Mouse (Mus musculus) CH12.LX (cell line): Measurements from ENCODE around the gene Vamp2. TPM values are rescaled to one million over a fixed set of nuclear protein-coding genes. Genes with fewer than 3 reads are reported as not detected.

Experiments used
- DNase-seq: peaks from one replicate; pipeline ENCODE4 v3.0.0-alpha.2; 2013; ENCODE audit errors: extremely low read depth
- H3K27ac ChIP-seq: 2 replicates; pipeline ENCODE4 v1.5.1; 2012; ENCODE audit warnings: low read depth, mild to moderate bottlenecking, control low read depth, moderate library complexity; ENCODE audit not compliant: insufficient read depth
- H3K27me3 ChIP-seq: replicated peaks from 2 replicates; pipeline ENCODE3; 2012; ENCODE audit warnings: inconsistent platforms
- H3K36me3 ChIP-seq, 2 experiments: replicated peaks in 1 of 2; 2 replicates each; pipeline versions ENCODE3 to v1.6.1; 2012; ENCODE audit warnings: inconsistent platforms in 1 of 2, low read length in 1 of 2, mild to moderate bottlenecking in 1 of 2, mixed read lengths in 1 of 2, moderate library complexity in 1 of 2; ENCODE audit not compliant: control insufficient read depth in 1 of 2, insufficient read depth in 1 of 2
- H3K4me1 ChIP-seq, 2 experiments: 2 replicates each; pipeline ENCODE4 v1.6.1; 2012; ENCODE audit warnings: inconsistent platforms in 1 of 2, moderate library complexity in 1 of 2; ENCODE audit not compliant: insufficient read depth in 2 of 2, control insufficient read depth in 1 of 2
- H3K4me2 ChIP-seq: 2 replicates; pipeline ENCODE4 v1.6.1; 2012; ENCODE audit warnings: low read depth, mild to moderate bottlenecking, control low read depth; ENCODE audit not compliant: poor library complexity, insufficient read depth, severe bottlenecking
- H3K4me3 ChIP-seq, 3 experiments: fragments of 150-350 bp in 1 of 3; sonication (generic) in 1 of 3; replicated peaks in 1 of 3; 2 replicates each; pipeline versions ENCODE3 to v1.5.1; 2011 to 2012; ENCODE audit warnings: low read depth in 2 of 3, low read length in 2 of 3, mild to moderate bottlenecking in 2 of 3, moderate library complexity in 2 of 3, control low read depth in 1 of 3, improper control_type of control experiment in 1 of 3, inconsistent platforms in 1 of 3, mixed read lengths in 1 of 3; ENCODE audit not compliant: poor library complexity in 1 of 3
- H3K79me2 ChIP-seq: replicated peaks from 2 replicates; pipeline ENCODE4 v1.6.1; 2012; ENCODE audit warnings: mild to moderate bottlenecking, moderate library complexity; ENCODE audit not compliant: control insufficient read depth, poor library complexity, insufficient read depth, severe bottlenecking; ENCODE audit errors: extremely low read depth
- H3K9ac ChIP-seq: 2 replicates; pipeline ENCODE4 v1.6.1; 2012; ENCODE audit warnings: low read depth, mild to moderate bottlenecking, control low read depth, moderate library complexity; ENCODE audit not compliant: insufficient read depth
- H3K9me3 ChIP-seq: replicated peaks from 2 replicates; pipeline ENCODE3; 2012; ENCODE audit warnings: low read length, inconsistent platforms, mixed read lengths
- CHD1 ChIP-seq: IDR thresholded peaks from 2 replicates; pipeline ENCODE4 v1.6.1; 2012; ENCODE audit warnings: low read depth, low read length, improper control_type of control experiment, inconsistent platforms
- CHD2 ChIP-seq: IDR thresholded peaks from 2 replicates; pipeline ENCODE4 v1.6.1; 2011; ENCODE audit warnings: low read length, improper control_type of control experiment
- CTCF ChIP-seq, 2 experiments: IDR thresholded peaks in 1 of 2; conservative IDR thresholded peaks in 1 of 2; 2 replicates each; pipeline ENCODE4 v1.5.1; 2011 to 2012; ENCODE audit warnings: low read depth in 2 of 2, low read length in 2 of 2, improper control_type of control experiment in 1 of 2, inconsistent platforms in 1 of 2, mild to moderate bottlenecking in 1 of 2, moderate library complexity in 1 of 2
- ELF1 ChIP-seq: IDR thresholded peaks from 2 replicates; pipeline ENCODE4 v1.6.1; 2014; ENCODE audit warnings: low read depth, mild to moderate bottlenecking, inconsistent platforms, low read length, improper control_type of control experiment
- EP300 ChIP-seq: IDR thresholded peaks from 2 replicates; pipeline ENCODE4 v1.6.1; 2011; ENCODE audit warnings: low read length, improper control_type of control experiment
- GABPA ChIP-seq: IDR thresholded peaks from 2 replicates; pipeline ENCODE4 v1.6.1; 2012; ENCODE audit warnings: low read depth, low read length, improper control_type of control experiment, inconsistent platforms; ENCODE audit not compliant: insufficient replicate concordance
- IRF4 ChIP-seq: IDR thresholded peaks from 2 replicates; pipeline ENCODE4 v1.6.1; 2014; ENCODE audit warnings: low read depth, mild to moderate bottlenecking, inconsistent platforms, low read length, improper control_type of control experiment
- KAT2A ChIP-seq: IDR thresholded peaks from 2 replicates; pipeline ENCODE4 v1.6.1; 2012; ENCODE audit warnings: low read length, improper control_type of control experiment, inconsistent platforms; ENCODE audit not compliant: insufficient replicate concordance
- MAZ ChIP-seq: IDR thresholded peaks from 2 replicates; pipeline ENCODE4 v1.6.1; 2012; ENCODE audit warnings: low read depth, mild to moderate bottlenecking, inconsistent platforms, low read length, improper control_type of control experiment, moderate library complexity
- MEF2A ChIP-seq: IDR thresholded peaks from 2 replicates; pipeline ENCODE4 v1.6.1; 2014; ENCODE audit warnings: low read depth, mild to moderate bottlenecking, inconsistent platforms, low read length, improper control_type of control experiment, borderline replicate concordance
- MXI1 ChIP-seq: IDR thresholded peaks from 2 replicates; pipeline ENCODE4 v1.6.1; 2011; ENCODE audit warnings: mild to moderate bottlenecking, low read depth, low read length, improper control_type of control experiment
- MYC ChIP-seq: IDR thresholded peaks from 2 replicates; pipeline ENCODE4 v1.6.1; 2011; ENCODE audit warnings: low read depth, mild to moderate bottlenecking, improper control_type of control experiment, low read length
- NELFE ChIP-seq: IDR thresholded peaks from 2 replicates; pipeline ENCODE4 v1.6.1; 2011; ENCODE audit warnings: low read depth, low read length, improper control_type of control experiment
- POLR2A ChIP-seq: IDR thresholded peaks from 2 replicates; pipeline ENCODE4 v1.6.1; 2011; ENCODE audit warnings: low read depth, mild to moderate bottlenecking, improper control_type of control experiment, low read length
- RAD21 ChIP-seq: IDR thresholded peaks from 2 replicates; pipeline ENCODE4 v1.6.1; 2011; ENCODE audit warnings: low read depth, mild to moderate bottlenecking, low read length, improper control_type of control experiment, moderate library complexity
- RCOR1 ChIP-seq: conservative IDR thresholded peaks from 2 replicates; pipeline ENCODE4 v1.6.1; 2012; ENCODE audit warnings: low read depth, mild to moderate bottlenecking, inconsistent platforms, low read length, improper control_type of control experiment
- SMC3 ChIP-seq: IDR thresholded peaks from 2 replicates; pipeline ENCODE4 v1.6.1; 2011; ENCODE audit warnings: low read depth, low read length, improper control_type of control experiment
- TBP ChIP-seq: conservative IDR thresholded peaks from 2 replicates; pipeline ENCODE4 v1.6.1; 2011; ENCODE audit warnings: low read depth, low read length, improper control_type of control experiment
- TCF12 ChIP-seq: IDR thresholded peaks from 2 replicates; pipeline ENCODE4 v1.6.1; 2014; ENCODE audit warnings: low read depth, mild to moderate bottlenecking, inconsistent platforms, low read length, improper control_type of control experiment
- USF2 ChIP-seq: conservative IDR thresholded peaks from 2 replicates; pipeline ENCODE4 v1.6.1; 2011; ENCODE audit warnings: low read depth, low read length, improper control_type of control experiment
- ZKSCAN1 ChIP-seq: IDR thresholded peaks from 2 replicates; pipeline ENCODE4 v1.6.1; 2012; ENCODE audit warnings: low read depth, inconsistent platforms, low read length, improper control_type of control experiment, borderline replicate concordance
- ZMIZ1 ChIP-seq: IDR thresholded peaks from 2 replicates; pipeline ENCODE4 v1.6.1; 2012; ENCODE audit warnings: low read depth, mild to moderate bottlenecking, inconsistent platforms, low read length, improper control_type of control experiment
- ZNF384 ChIP-seq: IDR thresholded peaks from 2 replicates; pipeline ENCODE4 v1.6.1; 2012; ENCODE audit warnings: low read depth, low read length, improper control_type of control experiment, inconsistent platforms
- dilution Hi-C: fragments of 300-500 bp; cut with MboI; formaldehyde crosslinking; loops from 2 replicates; pipeline ENCODE4 v1.14.3; 2020; ENCODE audit warnings: low sequenced_read_pairs; ENCODE audit not compliant: extremely low pct_unique_long_range_greater_than_20kb, extremely low pct_ligation_motif_present
- in situ Hi-C: fragments of 300-500 bp; cut with MboI; formaldehyde crosslinking; loops from 3 replicates; pipeline ENCODE4 v1.14.3; 2019; ENCODE audit warnings: low sequenced_read_pairs, low pct_ligation_motif_present, low pct_unique_long_range_greater_than_20kb, mixed read lengths
- polyA plus RNA-seq: library from polyadenylated mRNA; unstranded; fragments of >175 nt; gene quantifications from 2 replicates; pipeline ENCODE4 v1.2.1, GENCODE M21; 2012; ENCODE audit warnings: low read depth; ENCODE audit not compliant: insufficient read length
- total RNA-seq, 2 experiments: library from RNA; depleted of rRNA; stranded (reverse); fragments of 300-350 nt in 1 of 2; fragments of >200 nt in 1 of 2; gene quantifications; 2 replicates each; pipeline ENCODE4 v1.2.3; 2012 to 2014

The Vamp2 gene
- total and polyA plus RNA-seq, 3 experiments, result 1.3 to 26.0 (median 8.2) TPM

GRCm38 (mm10) chr11:69125852-69125918, 37.4 kb downstream of the Vamp2 start, which contains the start of gene Aloxe3:
TSS of gene Aloxe3 (plus strand) at chr11:69125896.
- Histone ChIP-seq H3K79me2 (no peaks in the 10 kb centered on the region), H3K27ac (peak within 1 kb of the TSS; percentile 31), H3K4me2 (peak within 1 kb of the TSS; percentile 89), H3K9ac (peak within 1 kb of the TSS; percentile 51; the same call in 1 of the 2 replicates), H3K27me3 (peaks cover 67% of the 10 kb centered on the region), H3K36me3 (no peaks in the 10 kb centered on the region), H3K9me3 (peaks cover 2% of the 10 kb centered on the region), H3K4me1 (peaks cover 3 to 29% of the 10 kb centered on the region in 2 experiments), H3K4me3 (peak within 1 kb of the TSS; percentile 62 to 78 (median 65))
- in situ Hi-C loops, result no loop called here
- TF ChIP-seq IRF4 (no peak), MXI1 (peak; percentile 12; the same call in 1 of the 2 replicates)
- no peak for DNase-seq
- dilution Hi-C loops, result no loop called here

DNA sequence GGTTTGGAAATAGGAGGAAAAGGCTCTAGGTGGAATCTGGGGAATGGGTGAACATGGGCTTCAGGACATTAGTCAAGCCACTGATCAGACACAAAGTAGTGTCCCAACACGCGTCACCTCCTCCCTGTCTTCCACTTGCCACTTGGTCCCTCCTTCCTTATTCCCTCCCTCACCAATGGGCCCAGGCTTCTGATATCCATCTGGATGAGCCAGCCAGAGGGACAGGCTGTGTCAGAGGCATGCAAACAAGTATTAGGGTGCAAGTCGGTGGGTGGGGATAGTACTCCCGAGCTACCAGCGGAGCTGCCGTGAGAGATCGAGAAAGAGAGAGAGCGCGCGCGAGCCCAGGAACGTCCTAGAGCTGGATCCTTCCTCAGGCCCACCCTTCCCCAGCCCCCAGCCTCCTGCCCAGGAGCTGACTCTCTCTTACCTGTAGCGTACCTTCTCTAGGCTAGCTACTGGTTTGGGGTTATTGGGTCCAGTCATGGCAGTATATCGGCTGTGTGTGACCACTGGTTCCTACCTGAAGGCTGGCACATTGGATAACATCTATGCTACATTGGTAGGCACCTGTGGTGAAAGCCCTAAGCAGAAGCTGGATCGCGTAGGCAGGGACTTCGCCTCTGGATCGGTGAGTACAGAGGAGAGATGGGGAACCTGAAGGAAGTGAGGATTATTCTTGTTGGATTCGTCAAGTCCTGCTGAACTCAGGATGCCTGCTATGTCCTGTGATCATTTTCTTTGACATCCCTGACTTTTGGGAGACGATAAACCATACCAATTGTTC, 37.8 kb downstream of the Vamp2 start:
- Histone ChIP-seq H3K9me3 (peaks cover 3% of the 10 kb centered on the region), H3K4me1 (peaks cover 3 to 26% of the 10 kb centered on the region in 2 experiments), H3K27ac (no peak overlapping the region), H3K4me3 (peak overlapping the region; percentile 62 to 78 (median 65)), H3K4me2 (peak overlapping the region; percentile 89), H3K79me2 (no peaks in the 10 kb centered on the region)
- in situ Hi-C loops, result no loop called here
- no peak for DNase-seq
- no peak for TF ChIP-seq NELFE
- TF ChIP-seq CHD1, result no peak
- no peak for TF ChIP-seq RCOR1
- TF ChIP-seq RAD21, result no peak
- no peak for TF ChIP-seq TBP
- TF ChIP-seq, all 38 proteins: peak for 0
- Histone ChIP-seq H3K27me3 (peaks cover 67% of the 10 kb centered on the region), H3K9ac (peak overlapping the region; percentile 51; the same call in 1 of the 2 replicates), H3K36me3 (no peaks in the 10 kb centered on the region)
- dilution Hi-C loops, result no loop called here

GRCm38 (mm10) chr11:69126706-69127095, 38.4 kb downstream of the Vamp2 start:
- Histone ChIP-seq H3K9ac (no peak overlapping the region), H3K27me3 (peaks cover 67% of the 10 kb centered on the region), H3K4me1 (peaks cover 3 to 20% of the 10 kb centered on the region in 2 experiments), H3K4me3 (no peak overlapping the region), H3K36me3 (no peaks in the 10 kb centered on the region), H3K9me3 (peaks cover 3% of the 10 kb centered on the region), H3K4me2 (no peak overlapping the region), H3K79me2 (no peaks in the 10 kb centered on the region), H3K27ac (no peak overlapping the region)
- in situ Hi-C loops, result no loop called here
- DNase-seq, result peak; percentile 29
- dilution Hi-C loops, result no loop called here
- TF ChIP-seq ELF1 (no peak), CHD2 (no peak), MAZ (no peak), MYC (no peak), CTCF (conservative IDR thresholded peaks at IDR 0.05 in 1 of 2, IDR thresholded peaks at IDR 0.05 in 1 of 2; ENCODE audit: low read depth in 2 of 2, low read length in 2 of 2) (no peak), TBP (no peak), RCOR1 (no peak), MEF2A (no peak), USF2 (no peak), EP300 (no peak), MXI1 (no peak), GABPA (no peak), SMC3 (no peak), KAT2A (no peak), ZMIZ1 (no peak), ZKSCAN1 (no peak), TCF12 (no peak), ZNF384 (no peak), POLR2A (no peak)
